Mouse (Mus musculus) cortical plate, adult 2 months (tissue): Measurements from ENCODE around the gene Gm17783. TPM values are rescaled to one million over a fixed set of nuclear protein-coding genes. Genes with fewer than 3 reads are reported as not detected.
"Not testable (repeated sequence)": the region's sequence is repeated elsewhere in the genome, so short reads cannot be mapped to it uniquely, and the experiment has no call there.

ENCODE experiments used
- H3K27ac ChIP-seq: fragments of 200-500 bp; 2 replicates; pipeline ENCODE4 v1.5.1; 2012; ENCODE audit warnings: low read length, control low read depth, inconsistent platforms; ENCODE audit not compliant: insufficient read depth
- H3K4me1 ChIP-seq: fragments of 200-500 bp; 2 replicates; pipeline ENCODE4 v1.6.1; 2011; ENCODE audit warnings: low read length; ENCODE audit not compliant: control insufficient read depth, insufficient read depth
- H3K4me3 ChIP-seq: fragments of 200-500 bp; 2 replicates; pipeline ENCODE4 v1.5.1; 2011; ENCODE audit warnings: mild to moderate bottlenecking, low read length, control low read depth; ENCODE audit not compliant: insufficient read depth
- CTCF ChIP-seq: fragments of 200-500 bp; IDR thresholded peaks from 2 replicates; pipeline ENCODE4 v1.5.1; 2011; ENCODE audit warnings: mild to moderate bottlenecking, control low read depth, low read length; ENCODE audit not compliant: insufficient read depth; ENCODE audit errors: extremely low read depth
- POLR2A ChIP-seq: fragments of 200-500 bp; IDR thresholded peaks from 2 replicates; pipeline ENCODE4 v1.6.1; 2011; ENCODE audit warnings: mild to moderate bottlenecking, low read length, control low read depth; ENCODE audit not compliant: insufficient read depth; ENCODE audit errors: extremely low read depth
- polyA plus RNA-seq: library from polyadenylated mRNA; depleted of rRNA; stranded (reverse); fragments of >200 nt; gene quantifications from 2 replicates; pipeline ENCODE4 v1.2.3, GENCODE M21; 2012; rRNA removed

Gene Gm17783
- not detected in 2 replicates for polyA plus RNA-seq

- TF ChIP-seq POLR2A (no peak), CTCF (no peak)
- Histone ChIP-seq H3K4me1 (no peaks in the 10 kb centered on the region), H3K27ac (no peak within 1 kb of the TSS), H3K4me3 (no peak within 1 kb of the TSS)
Measured at GRCm38 (mm10) chr16:45531950-45532349, at the start of gene Gm17783. Gene Gm17783 (minus strand): TSS chr16:45532050.

GRCm38 (mm10) chr16:45579883-45580282 is 48.0 kb upstream of the Gm17783 start:
- no peaks in the 10 kb centered on the region for H3K4me1 ChIP-seq
- no peak for TF ChIP-seq POLR2A
- no peak for TF ChIP-seq CTCF
- H3K4me3 ChIP-seq, result no peak overlapping the region
- H3K27ac ChIP-seq, result no peak overlapping the region

DNA sequence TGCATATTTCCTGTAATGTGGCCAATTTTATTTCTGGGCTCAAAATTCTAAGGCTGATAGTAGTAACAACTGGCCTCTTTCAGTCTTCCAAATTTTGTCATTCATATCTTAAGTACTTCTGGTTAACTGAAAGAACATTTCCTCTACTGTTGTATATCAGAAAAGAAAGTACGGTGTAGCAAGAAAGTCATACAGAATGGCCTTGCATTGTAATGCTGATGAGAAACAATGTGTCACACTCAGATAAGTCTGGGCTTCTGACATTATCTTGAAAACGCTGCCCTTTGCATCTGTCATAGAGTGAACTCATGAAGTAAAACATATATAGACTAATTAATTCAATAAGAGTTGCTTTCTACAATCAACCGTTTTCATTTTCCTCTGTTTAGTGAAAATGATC is 40.5 kb upstream of the Gm17783 start:
- H3K4me1 ChIP-seq, result no peaks in the 10 kb centered on the region
- TF ChIP-seq CTCF, result no peak
- TF ChIP-seq POLR2A, result no peak
- H3K27ac ChIP-seq, result no peak overlapping the region
- H3K4me3 ChIP-seq, result no peak overlapping the region

- Histone ChIP-seq H3K4me3 (no peak overlapping the region), H3K27ac (no peak overlapping the region), H3K4me1 (no peaks in the 10 kb centered on the region)
- TF ChIP-seq CTCF, result no peak
- TF ChIP-seq POLR2A, result no peak
Measured at GRCm38 (mm10) chr16:45561747-45562146, 29.9 kb upstream of the Gm17783 start.

GRCm38 (mm10) chr16:45551579-45551978 is 19.7 kb upstream of the Gm17783 start:
- no peak for TF ChIP-seq POLR2A
- TF ChIP-seq CTCF, result no peak
- no peak overlapping the region for H3K27ac ChIP-seq
- no peaks in the 10 kb centered on the region for H3K4me1 ChIP-seq
- H3K4me3 ChIP-seq, result no peak overlapping the region

- H3K4me1 ChIP-seq, result no peaks in the 10 kb centered on the region
- TF ChIP-seq POLR2A (no peak), CTCF (no peak)
- H3K4me3 ChIP-seq, result no peak overlapping the region
- H3K27ac ChIP-seq, result no peak overlapping the region
Measured at GRCm38 (mm10) chr16:45547982-45548381, 16.1 kb upstream of the Gm17783 start.

- Histone ChIP-seq H3K27ac (no peak overlapping the region), H3K4me1 (no peaks in the 10 kb centered on the region), H3K4me3 (no peak overlapping the region)
- TF ChIP-seq CTCF (no peak), POLR2A (no peak)
Measured at GRCm38 (mm10) chr16:45544341-45544740, 12.5 kb upstream of the Gm17783 start.

- Histone ChIP-seq H3K4me3 (no peak overlapping the region), H3K4me1 (no peaks in the 10 kb centered on the region), H3K27ac (no peak overlapping the region)
- no peak for TF ChIP-seq CTCF
- no peak for TF ChIP-seq POLR2A
Measured at GRCm38 (mm10) chr16:45542108-45542507, 10.3 kb upstream of the Gm17783 start.

DNA sequence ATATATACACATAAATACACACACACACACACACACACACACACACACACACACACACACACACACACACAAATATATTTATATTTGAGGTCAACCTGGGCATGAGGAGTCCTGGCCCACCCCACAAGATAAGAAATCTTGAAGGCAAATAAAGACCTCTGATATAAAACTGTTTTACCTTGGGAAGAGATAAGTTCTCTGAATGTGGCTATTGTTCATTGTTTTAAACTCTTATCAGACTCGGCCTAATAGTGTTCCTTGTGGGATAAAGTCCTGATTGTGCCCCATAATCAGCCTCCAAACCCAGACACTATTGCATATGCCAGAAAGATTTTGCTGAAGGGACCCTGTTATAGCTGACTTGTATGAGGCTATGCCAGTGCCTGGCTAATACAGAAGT is 6.5 kb upstream of the Gm17783 start:
- H3K4me3 ChIP-seq, H3K27ac ChIP-seq, H3K4me1 ChIP-seq: not testable (repeated sequence)

- Histone ChIP-seq H3K4me3 (no peak within 1 kb of the TSS), H3K27ac (no peak within 1 kb of the TSS), H3K4me1 (no peaks in the 10 kb centered on the region)
- TF ChIP-seq CTCF, result no peak
- no peak for TF ChIP-seq POLR2A
Measured at GRCm38 (mm10) chr16:45535009-45535408, 3.2 kb upstream of the Gm17783 start, which contains the start of gene Slc9c1. Gene Slc9c1 (plus strand): TSS chr16:45535309.

GRCm38 (mm10) chr16:45525551-45525950 is 6.3 kb downstream of the Gm17783 start:
- H3K4me1 ChIP-seq, result no peaks in the 10 kb centered on the region
- no peak overlapping the region for H3K27ac ChIP-seq
- H3K4me3 ChIP-seq, result no peak overlapping the region
- TF ChIP-seq CTCF (no peak), POLR2A (no peak)
